Mouse (Mus musculus) liver (tissue): Measurements from ENCODE around the gene Vash2.

Experiments used
- DNase-seq: peaks from one replicate; pipeline ENCODE4 v3.0.0-alpha.2; 2020; ENCODE audit warnings: mixed read lengths

Gene Vash2

DNA sequence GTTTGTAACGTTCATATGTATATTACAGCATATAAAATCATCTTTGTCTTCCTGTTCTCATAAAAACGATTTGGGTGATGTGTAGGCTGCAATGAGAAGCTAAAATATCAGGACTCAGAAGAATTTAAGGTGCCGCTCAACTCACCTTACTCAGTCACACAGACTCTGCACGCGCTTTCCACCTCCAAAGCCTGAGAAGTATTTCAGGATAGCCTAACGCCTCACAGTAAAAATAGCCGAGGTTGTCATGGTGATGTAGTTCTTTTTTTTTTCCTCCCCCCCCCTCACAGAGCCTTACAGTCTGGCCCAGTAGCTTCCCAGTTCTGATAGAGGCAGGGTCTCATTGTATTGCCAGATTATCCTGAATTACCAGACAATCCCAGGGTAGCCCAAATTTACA, 60.2 kb downstream of the Vash2 start:
- no peak for DNase-seq

GRCm38 (mm10) chr1:190912623-190913022, 66.5 kb downstream of the Vash2 start:
- no peak for DNase-seq

DNA sequence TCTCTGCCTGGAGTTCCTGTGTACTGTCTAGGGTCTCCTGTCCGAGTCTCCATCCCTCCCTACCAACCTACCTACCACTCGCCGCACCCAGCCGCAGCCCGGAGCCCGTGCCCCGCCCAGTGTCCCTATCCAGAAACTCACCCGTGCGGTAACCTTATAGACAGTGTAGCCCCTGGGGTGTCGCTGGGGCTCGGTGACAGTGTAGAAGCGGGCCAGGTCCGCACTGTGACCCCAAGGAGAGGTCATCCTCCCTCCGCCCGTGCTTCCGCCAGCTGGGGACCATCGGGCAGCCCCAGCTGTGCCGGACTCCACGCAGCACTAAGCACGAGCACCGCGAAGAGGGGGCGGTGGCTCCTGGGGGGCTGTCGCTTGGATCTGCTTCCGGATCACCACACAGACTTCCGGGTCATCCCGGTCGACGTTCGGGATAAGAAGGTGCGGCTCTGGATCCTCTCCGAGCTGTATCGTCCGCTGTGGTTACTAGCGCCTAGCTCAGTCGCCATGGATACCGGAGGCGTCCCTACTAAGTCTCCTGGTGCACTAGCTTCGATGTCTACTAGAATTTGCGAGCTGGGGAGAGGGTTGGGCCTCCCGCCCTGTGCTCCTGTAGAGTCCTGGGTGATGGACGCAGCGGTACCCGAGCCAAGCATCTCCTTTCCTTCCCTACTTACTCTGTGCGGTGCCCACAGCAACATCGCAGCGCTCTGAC, 67.5 kb downstream of the Vash2 start, which contains the start of gene Rps6kc1:
Gene Rps6kc1 (minus strand): TSS at position 356 of the 709 bp plus-strand sequence.
- DNase-seq = peak; percentile 73

DNA sequence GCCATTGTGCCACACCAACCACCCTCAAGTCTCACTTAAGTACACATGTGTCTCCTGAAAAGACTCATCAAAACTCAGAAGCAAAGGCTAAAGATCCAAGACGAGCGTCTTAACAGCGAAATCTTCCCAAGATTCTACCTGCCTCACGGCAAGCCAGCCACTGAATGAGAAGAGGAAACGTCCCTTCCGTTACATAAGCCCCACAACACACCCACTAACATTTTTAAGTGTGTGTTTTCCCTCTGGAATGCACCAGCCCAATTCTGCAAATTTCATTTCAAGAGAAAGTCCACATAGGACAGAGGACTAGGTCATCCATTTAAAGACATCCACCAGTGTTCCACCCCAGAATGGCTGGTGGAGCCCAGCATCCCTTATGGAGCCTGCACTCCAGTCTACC, 68.3 kb downstream of the Vash2 start:
- no peak for DNase-seq

- DNase-seq = no peak
Measured at GRCm38 (mm10) chr1:190904714-190905113, 74.4 kb downstream of the Vash2 start.

GRCm38 (mm10) chr1:190904136-190904535, 75.0 kb downstream of the Vash2 start:
- DNase-seq = no peak

DNA sequence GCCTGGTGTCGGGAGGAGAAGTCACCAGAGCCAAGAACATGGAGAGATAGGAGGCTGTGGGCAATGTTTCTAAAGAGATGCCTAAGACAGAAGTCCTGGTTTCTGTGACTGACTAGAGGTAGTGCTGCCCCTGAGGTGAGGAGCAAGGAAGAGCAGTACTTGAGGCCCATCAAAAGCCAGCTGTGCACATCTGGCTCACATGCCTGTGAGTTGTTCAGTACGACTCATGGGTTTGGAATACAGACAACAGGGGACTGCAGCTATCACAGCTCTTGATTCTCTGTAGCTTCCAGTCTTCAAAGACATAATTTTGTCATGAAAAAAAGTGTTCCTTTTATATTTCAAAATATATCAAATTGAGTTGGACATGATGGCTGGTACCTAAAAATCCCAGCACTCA, 78.0 kb downstream of the Vash2 start:
- no peak for DNase-seq

GRCm38 (mm10) chr1:190898899-190899575, 80.1 kb downstream of the Vash2 start:
- DNase-seq = no peak

DNA sequence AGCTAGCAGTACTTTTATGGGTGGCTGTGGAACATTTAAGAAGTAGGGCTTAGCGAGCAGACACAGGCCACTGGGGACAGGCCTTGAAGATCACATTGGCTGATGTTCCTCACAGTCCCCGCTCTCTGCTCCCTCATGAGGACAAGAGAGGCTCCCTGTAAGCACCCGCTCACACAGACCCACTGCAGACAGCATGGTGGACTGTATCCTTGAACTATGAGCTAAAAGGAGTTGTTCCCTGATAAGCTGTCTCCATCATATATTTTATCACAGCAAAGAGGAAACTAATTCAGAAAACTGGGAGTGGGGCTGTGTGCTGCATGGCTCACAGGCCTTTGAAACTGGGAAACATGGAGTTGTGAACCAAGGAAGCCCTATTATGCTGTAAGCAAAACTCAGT, 80.9 kb downstream of the Vash2 start:
- no peak for DNase-seq
